Mouse (Mus musculus) heart, postnatal 0 days (tissue): ENCODE measurements around the gene Lck. TPM values are rescaled to one million over a fixed set of nuclear protein-coding genes. Genes with fewer than 3 reads are reported as not detected.

Experiments
- ATAC-seq: fragments of 200-750 bp; cut with Nextera tagmentation; 2 replicates; pipeline ENCODE4 v1.8.0; 2017; ENCODE audit warnings: low read depth, moderate number of reproducible peaks, moderate library complexity; ENCODE audit not compliant: insufficient read depth
- DNase-seq: peaks from one replicate; pipeline ENCODE4 v3.0.0-alpha.2; 2016; ENCODE audit warnings: low spot score
- H3K27ac ChIP-seq: fragments of 300-500 bp; sonication (generic); 2 replicates; pipeline ENCODE4 v1.5.1; 2014; ENCODE audit warnings: low read depth, mild to moderate bottlenecking
- H3K27me3 ChIP-seq: fragments of 300-500 bp; sonication (generic); 2 replicates; pipeline ENCODE4 v1.6.1; 2014; ENCODE audit warnings: low read length, mixed read lengths; ENCODE audit not compliant: control insufficient read depth, insufficient read depth
- H3K36me3 ChIP-seq: fragments of 300-500 bp; sonication (generic); replicated peaks from 2 replicates; pipeline ENCODE4 v1.6.1; 2014; ENCODE audit warnings: low read length, mixed read lengths; ENCODE audit not compliant: control insufficient read depth, insufficient read depth
- H3K4me1 ChIP-seq: fragments of 300-500 bp; sonication (generic); 2 replicates; pipeline ENCODE4 v1.6.1; 2014; ENCODE audit warnings: antibody characterized with exemption; ENCODE audit not compliant: control insufficient read depth, insufficient read depth
- H3K4me2 ChIP-seq: fragments of 300-500 bp; sonication (generic); 2 replicates; pipeline ENCODE4 v1.6.1; 2014; ENCODE audit warnings: low read depth, mild to moderate bottlenecking, low read length, moderate library complexity
- H3K4me3 ChIP-seq: fragments of 300-500 bp; sonication (generic); 2 replicates; pipeline ENCODE4 v1.5.1; 2014; ENCODE audit warnings: low read depth, low read length
- H3K9ac ChIP-seq: fragments of 300-500 bp; sonication (generic); replicated peaks from 2 replicates; pipeline ENCODE4 v1.6.1; 2014; ENCODE audit warnings: low read depth, low read length, mixed read lengths
- H3K9me3 ChIP-seq: fragments of 300-500 bp; sonication (generic); replicated peaks from 2 replicates; pipeline ENCODE4 v1.6.1; 2016; ENCODE audit warnings: low read length; ENCODE audit not compliant: control insufficient read depth
- CTCF ChIP-seq: IDR thresholded peaks from 2 replicates; pipeline ENCODE4 v1.5.1; 2016; ENCODE audit warnings: antibody characterized with exemption, control low read depth, low read depth
- EP300 ChIP-seq: IDR thresholded peaks from 2 replicates; pipeline ENCODE4 v1.6.1; 2016; ENCODE audit warnings: antibody characterized with exemption, low read depth
- WGBS: fragments of 180-500 bp; shearing (Covaris S2); extraction: QIAGEN DNeasy Blood & Tissue Kit; methylation state at CpG from one replicate; pipeline ENCODE4 v1.1.7; 2014; 5-methylcytosine and 5-hydroxymethylcytosine counted together
- polyA plus RNA-seq: library from polyadenylated mRNA; unstranded; fragments of >200 nt; fragmentation: Nextera tagmentation; extraction: Ambion mirVana; gene quantifications from 2 replicates; pipeline ENCODE4 v1.2.1, GENCODE M21; 2015
- total RNA-seq: library from RNA; depleted of rRNA; stranded (reverse); fragments of >200 nt; gene quantifications from 2 replicates; pipeline ENCODE4 v1.2.3, GENCODE M21; 2014; ENCODE audit warnings: low replicate concordance

Gene Lck
- total and polyA plus RNA-seq, 2 experiments from 2014 or later = 0.71 to 2.0 TPM

DNA sequence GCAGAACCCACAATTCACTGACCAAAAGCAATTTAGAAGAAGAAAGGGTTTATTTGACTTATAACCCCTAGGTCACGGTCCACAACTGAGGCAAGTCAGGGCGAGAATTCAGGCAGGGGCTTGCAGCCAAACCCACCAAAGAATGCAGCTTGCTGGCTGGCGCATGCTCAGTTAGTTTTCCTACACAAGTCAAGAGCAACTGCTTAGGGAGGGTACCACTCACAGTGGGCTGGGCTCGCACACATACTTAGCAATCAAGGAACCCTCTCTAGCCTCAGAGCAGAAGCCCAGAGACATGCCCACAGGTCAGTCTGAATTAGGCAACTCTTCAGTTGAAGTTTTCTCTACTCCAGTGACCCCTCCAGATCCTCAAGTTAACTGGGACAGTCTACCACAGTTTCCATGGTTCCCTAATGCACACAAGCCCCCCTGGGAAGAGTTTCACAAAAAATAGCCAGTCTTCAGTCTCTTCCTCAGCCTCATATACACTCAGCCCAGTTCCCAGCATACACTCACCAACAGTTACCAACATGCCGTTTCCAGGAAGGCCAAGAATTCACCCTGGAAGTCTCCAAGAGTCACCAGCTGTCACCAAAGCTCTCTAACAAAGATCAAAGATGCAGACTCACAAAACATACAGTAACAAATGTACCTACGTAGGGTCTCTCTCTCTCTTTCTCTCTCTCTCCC, 62.6 kb downstream of the Lck start:
- Histone ChIP-seq H3K27me3 (no peaks in the 10 kb centered on the region), H3K9me3 (no peaks in the 10 kb centered on the region), H3K4me1 (peaks cover 16% of the 10 kb centered on the region), H3K36me3 (no peaks in the 10 kb centered on the region), H3K4me2 (no peak overlapping the region), H3K27ac (no peak overlapping the region; the same call in 1 of the 2 replicates), H3K4me3 (no peak overlapping the region), H3K9ac (no peak overlapping the region)
- TF ChIP-seq EP300 (no peak), CTCF (no peak)
- DNase-seq = no peak
- 74% methylated on average over 6 of the region's 6 CpGs for WGBS
- ATAC-seq = no peak

DNA sequence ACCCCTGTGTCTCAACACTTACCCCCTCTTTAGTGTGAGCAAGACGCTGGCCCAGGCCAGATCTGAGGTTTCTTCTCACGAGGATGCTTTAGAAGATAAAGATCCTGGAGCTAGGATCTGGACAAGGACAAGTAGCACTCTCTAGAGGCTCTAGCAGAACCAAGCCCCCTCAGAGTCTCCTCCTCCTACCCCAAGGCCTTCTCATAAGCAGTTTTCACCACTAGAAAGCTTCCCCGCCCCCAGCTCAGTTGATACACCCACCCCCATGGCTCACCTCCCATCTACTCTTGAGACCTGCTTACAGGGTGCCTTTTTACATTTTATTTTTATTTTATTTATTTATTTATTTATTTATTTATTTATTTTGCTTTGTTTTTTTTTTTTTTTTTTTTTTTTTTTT, 63.8 kb downstream of the Lck start:
- Histone ChIP-seq H3K4me1 (peaks cover 16% of the 10 kb centered on the region), H3K4me3 (no peak overlapping the region), H3K27me3 (no peaks in the 10 kb centered on the region), H3K9ac (no peak overlapping the region), H3K27ac (no peak overlapping the region), H3K9me3 (no peaks in the 10 kb centered on the region), H3K4me2 (no peak overlapping the region), H3K36me3 (no peaks in the 10 kb centered on the region)
- ATAC-seq (no peak), DNase-seq (no peak)
- 71% methylated on average over 3 of the region's 3 CpGs for WGBS
- TF ChIP-seq EP300 = no peak
- TF ChIP-seq CTCF = no peak

DNA sequence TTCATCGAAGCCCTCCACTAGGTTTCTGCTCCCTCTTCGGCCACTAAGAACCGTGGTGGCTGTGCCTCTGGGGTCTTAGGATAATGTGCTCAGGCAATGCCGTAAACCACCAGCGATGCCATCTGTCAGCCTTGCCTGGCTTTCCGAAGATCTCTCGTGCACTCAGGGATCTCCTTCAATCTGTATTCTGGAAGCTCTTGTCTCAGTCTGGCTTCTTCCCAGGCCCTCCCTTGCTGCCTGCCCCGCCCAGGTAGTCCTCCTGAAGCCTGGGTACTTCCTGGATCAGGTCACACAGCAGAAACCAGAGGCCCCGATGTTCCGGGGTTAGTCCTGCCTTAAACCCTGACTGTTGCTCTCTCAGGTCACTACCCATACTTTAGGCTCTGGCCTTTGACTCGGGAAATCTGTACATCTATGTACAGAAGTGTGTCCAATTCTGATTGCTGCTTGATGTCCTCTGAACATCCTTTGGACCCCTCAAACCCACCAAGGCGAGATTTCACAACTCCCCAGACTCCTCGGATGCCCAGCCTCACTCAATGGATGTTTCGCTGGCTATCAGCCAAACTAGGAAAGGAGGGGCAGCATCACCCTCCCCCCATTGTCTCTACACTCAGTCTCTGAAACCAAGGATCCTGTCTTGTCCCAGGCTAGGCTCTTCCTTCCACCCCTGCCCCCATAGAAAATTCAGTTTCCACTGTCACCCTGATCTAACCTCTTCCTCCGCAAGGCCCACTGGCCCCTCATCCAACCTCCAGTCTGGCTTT, 64.4 kb downstream of the Lck start:
- TF ChIP-seq EP300 = no peak
- TF ChIP-seq CTCF = no peak
- ATAC-seq (no peak), DNase-seq (no peak)
- Histone ChIP-seq H3K36me3 (no peaks in the 10 kb centered on the region), H3K4me3 (no peak overlapping the region), H3K27me3 (no peaks in the 10 kb centered on the region), H3K4me2 (no peak overlapping the region), H3K4me1 (peaks cover 20% of the 10 kb centered on the region), H3K9me3 (no peaks in the 10 kb centered on the region), H3K9ac (no peak overlapping the region), H3K27ac (no peak overlapping the region)
- 61% methylated on average over 15 of the region's 15 CpGs for WGBS

DNA sequence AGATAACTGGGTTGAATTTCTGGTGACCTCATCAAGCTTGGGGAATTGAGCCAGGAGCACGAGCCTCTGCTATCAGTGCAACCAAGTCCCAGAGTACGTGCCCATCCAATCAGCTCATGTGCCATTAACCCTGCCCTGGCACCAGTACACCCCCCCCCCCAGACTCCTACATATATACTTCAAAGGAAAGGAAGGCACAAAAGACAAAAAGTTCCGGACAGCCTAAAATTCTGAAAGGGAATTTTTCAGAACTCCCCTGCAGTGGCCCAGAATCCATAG, 65.3 kb downstream of the Lck start:
- Histone ChIP-seq H3K4me3 (no peak overlapping the region), H3K4me2 (no peak overlapping the region), H3K9ac (no peak overlapping the region), H3K27ac (peak overlapping the region; percentile 31), H3K4me1 (peaks cover 29% of the 10 kb centered on the region), H3K9me3 (no peaks in the 10 kb centered on the region), H3K36me3 (no peaks in the 10 kb centered on the region), H3K27me3 (no peaks in the 10 kb centered on the region)
- TF ChIP-seq CTCF = no peak
- TF ChIP-seq EP300 = no peak; the same call in 1 of the 2 replicates
- no peak for DNase-seq
- WGBS = 24% methylated on average over 3 of the region's 3 CpGs
- ATAC-seq = peak; percentile 75

DNA sequence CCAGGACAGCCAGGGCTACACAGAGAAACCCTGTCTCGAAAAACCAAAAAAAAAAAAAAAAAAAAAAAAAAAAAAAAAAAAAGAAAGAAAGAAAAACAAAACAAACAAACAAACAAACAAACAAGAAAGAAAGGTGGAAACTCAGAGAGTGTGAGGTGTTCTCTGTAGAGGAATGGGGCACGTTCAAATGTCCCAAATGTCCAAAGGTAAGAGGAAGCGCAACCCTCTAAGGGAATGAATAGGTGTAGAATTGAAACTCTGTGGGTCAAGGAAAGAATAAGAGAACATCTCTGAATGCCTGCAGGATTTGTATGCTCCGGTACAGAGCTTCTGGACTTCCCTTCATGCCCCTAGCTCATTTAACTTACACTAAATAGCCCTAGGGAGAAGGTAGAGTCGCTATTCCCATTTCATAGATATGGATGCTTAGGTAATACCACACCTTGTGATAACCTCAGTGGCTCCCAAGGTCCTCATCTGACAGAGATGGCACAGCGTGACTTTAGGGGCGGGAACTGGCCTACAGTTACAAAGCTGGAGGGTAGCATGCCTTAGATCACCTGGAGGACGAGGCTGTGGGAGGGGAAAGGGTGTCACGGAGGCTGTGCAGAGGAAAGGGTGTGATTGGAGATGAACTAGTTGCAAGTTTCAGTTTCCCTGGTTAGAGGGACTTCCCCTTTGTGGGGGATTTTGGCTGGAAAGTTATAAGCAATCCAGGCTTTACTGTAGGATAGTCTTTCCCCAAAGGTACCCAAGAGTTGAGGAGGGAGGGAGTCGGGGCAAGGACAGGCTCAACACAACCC, 65.8 kb downstream of the Lck start:
- Histone ChIP-seq H3K27me3 (no peaks in the 10 kb centered on the region), H3K36me3 (no peaks in the 10 kb centered on the region), H3K27ac (peak overlapping the region; percentile 31), H3K4me2 (no peak overlapping the region), H3K4me3 (no peak overlapping the region), H3K4me1 (peaks cover 34% of the 10 kb centered on the region), H3K9me3 (no peaks in the 10 kb centered on the region), H3K9ac (no peak overlapping the region)
- TF ChIP-seq EP300 (no peak), CTCF (no peak)
- WGBS = 49% methylated on average over 9 of the region's 10 CpGs
- ATAC-seq (no peak; the same call in 1 of the 2 replicates), DNase-seq (no peak)
